Mouse (Mus musculus) intestine, embryonic 15.5 days (tissue): ENCODE data around the gene Snta1. TPM values are rescaled to one million over a fixed set of nuclear protein-coding genes. Genes with fewer than 3 reads are reported as not detected.
"Not testable (repeated sequence)": the region's sequence is repeated elsewhere in the genome, so short reads cannot be mapped to it uniquely, and the experiment has no call there.

ENCODE experiments used
- ATAC-seq: fragments of 200-750 bp; cut with Nextera tagmentation; 2 replicates; pipeline ENCODE4 v1.8.0; 2017; ENCODE audit warnings: moderate TSS enrichment, moderate library complexity
- H3K27ac ChIP-seq: fragments of 300-500 bp; sonication (generic); 2 replicates; pipeline ENCODE4 v1.5.1; 2015; ENCODE audit warnings: mild to moderate bottlenecking, inconsistent platforms
- H3K27me3 ChIP-seq: fragments of 300-500 bp; sonication (generic); replicated peaks from 2 replicates; pipeline ENCODE4 v1.6.1; 2015; ENCODE audit warnings: inconsistent platforms
- H3K36me3 ChIP-seq: fragments of 300-500 bp; sonication (generic); 2 replicates; pipeline ENCODE4 v1.6.1; 2015; ENCODE audit warnings: inconsistent platforms
- H3K4me1 ChIP-seq: fragments of 300-500 bp; sonication (generic); replicated peaks from 2 replicates; pipeline ENCODE4 v1.6.1; 2015; ENCODE audit warnings: inconsistent platforms
- H3K4me2 ChIP-seq: fragments of 300-500 bp; sonication (generic); replicated peaks from 2 replicates; pipeline ENCODE4 v1.6.1; 2015; ENCODE audit warnings: mild to moderate bottlenecking, inconsistent platforms
- H3K4me3 ChIP-seq: fragments of 300-500 bp; sonication (generic); replicated peaks from 2 replicates; pipeline ENCODE4 v1.5.1; 2015; ENCODE audit warnings: inconsistent platforms
- H3K9ac ChIP-seq: fragments of 300-500 bp; sonication (generic); 2 replicates; pipeline ENCODE4 v1.6.1; 2015; ENCODE audit warnings: inconsistent platforms
- H3K9me3 ChIP-seq: fragments of 300-500 bp; sonication (generic); 2 replicates; pipeline ENCODE4 v1.6.1; 2016; ENCODE audit warnings: inconsistent platforms
- WGBS: fragments of 180-500 bp; shearing (Covaris S2); methylation state at CpG from one replicate; pipeline ENCODE4 v1.1.7; 2015; 5-methylcytosine and 5-hydroxymethylcytosine counted together
- polyA plus RNA-seq: library from polyadenylated mRNA; unstranded; fragments of >200 nt; fragmentation: Nextera tagmentation; extraction: Ambion mirVana; gene quantifications from 2 replicates; pipeline ENCODE4 v1.2.1, GENCODE M21; 2015

Gene Snta1
- polyA plus RNA-seq, 1 experiment from 2014 or later = 5.0 TPM

DNA sequence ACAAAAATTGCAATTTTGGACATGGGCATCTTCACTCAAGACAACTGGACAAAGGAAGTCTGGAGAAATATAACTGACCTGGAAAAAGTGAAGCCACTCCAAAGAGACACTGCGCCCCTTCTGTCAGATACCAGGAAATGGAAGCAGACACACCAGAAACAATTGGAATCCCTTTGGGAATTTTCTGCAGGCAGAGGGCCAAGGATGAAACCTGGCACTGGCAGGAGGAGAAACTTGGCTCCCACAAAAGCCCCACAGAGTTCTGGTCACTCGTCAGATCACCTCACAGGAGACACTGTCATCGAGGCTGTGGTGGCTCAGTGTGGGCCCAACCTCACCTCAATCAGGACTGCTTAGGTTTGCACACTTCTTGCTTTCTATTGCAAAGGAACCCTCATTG is 13.3 kb downstream of the Snta1 start:
- Histone ChIP-seq H3K4me3 (no peak overlapping the region), H3K27ac (no peak overlapping the region), H3K4me2 (no peak overlapping the region), H3K9ac (no peak overlapping the region), H3K36me3 (no peaks in the 10 kb centered on the region), H3K4me1 (peaks cover 9% of the 10 kb centered on the region; the same call in 1 of the 2 replicates), H3K27me3 (no peaks in the 10 kb centered on the region), H3K9me3 (no peaks in the 10 kb centered on the region)
- ATAC-seq = no peak
- WGBS = 78% methylated on average over 3 of the region's 3 CpGs

- WGBS = 68% methylated on average over 11 of the region's 11 CpGs
- Histone ChIP-seq H3K27ac (peak overlapping the region; percentile 22; the same call in 1 of the 2 replicates), H3K27me3 (no peaks in the 10 kb centered on the region), H3K4me3 (no peak overlapping the region), H3K36me3 (no peaks in the 10 kb centered on the region), H3K9me3 (no peaks in the 10 kb centered on the region), H3K4me2 (no peak overlapping the region), H3K4me1 (peaks cover 9% of the 10 kb centered on the region; the same call in 1 of the 2 replicates), H3K9ac (no peak overlapping the region)
- peak; percentile 91 for ATAC-seq
Measured at GRCm38 (mm10) chr2:154390180-154390964, 17.5 kb downstream of the Snta1 start.

GRCm38 (mm10) chr2:154379103-154379502 is 28.8 kb downstream of the Snta1 start:
- 87% methylated on average over 7 of the region's 7 CpGs for WGBS
- no peak for ATAC-seq
- Histone ChIP-seq H3K27ac (no peak overlapping the region), H3K4me1 (no peaks in the 10 kb centered on the region), H3K36me3 (no peaks in the 10 kb centered on the region), H3K4me3 (no peak overlapping the region), H3K9me3 (no peaks in the 10 kb centered on the region), H3K4me2 (no peak overlapping the region), H3K27me3 (no peaks in the 10 kb centered on the region), H3K9ac (no peak overlapping the region)

DNA sequence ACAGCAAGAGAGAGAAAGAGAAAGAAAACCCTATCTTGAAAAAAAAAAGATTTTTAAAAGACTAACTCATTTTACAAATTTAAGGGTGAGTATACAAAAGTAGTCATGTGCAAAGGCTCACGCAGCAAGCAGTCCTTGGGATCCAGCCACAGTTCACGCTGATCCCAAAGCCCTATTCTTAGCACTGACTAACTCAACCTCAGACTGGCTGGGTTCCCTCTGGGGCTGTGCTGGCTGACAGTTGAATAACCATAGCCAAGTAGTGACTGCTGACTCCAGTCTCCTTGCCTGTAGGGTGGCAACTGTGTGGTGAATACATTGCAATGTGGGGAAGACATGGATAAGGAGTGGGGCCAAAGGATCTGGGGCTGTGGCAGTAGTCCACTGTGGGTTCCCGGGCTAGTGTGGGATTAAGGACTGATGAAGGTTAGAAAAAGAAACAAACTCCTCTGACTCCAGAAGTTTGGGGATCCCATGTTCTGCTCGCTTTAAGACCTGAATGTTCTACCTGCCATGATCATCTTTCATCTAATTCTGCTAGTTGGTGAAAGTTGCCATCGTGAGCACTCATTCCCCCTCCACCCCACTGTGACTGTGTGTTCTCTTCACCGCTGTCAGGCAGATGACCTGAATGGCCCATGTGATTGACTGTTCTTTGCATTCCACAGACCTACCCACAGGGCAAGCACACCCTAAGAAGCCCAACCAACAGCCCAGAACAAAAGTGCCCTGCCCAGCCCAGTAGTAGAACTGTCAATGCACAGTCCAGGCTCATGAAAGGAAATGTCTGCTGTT is 32.9 kb downstream of the Snta1 start:
- Histone ChIP-seq H3K36me3 (no peaks in the 10 kb centered on the region), H3K4me2 (no peak overlapping the region), H3K4me1 (0 out of 2 replicates have a peak, but pooled peaks cover 3% of the 10 kb centered on the region), H3K9me3 (no peaks in the 10 kb centered on the region), H3K27ac (no peak overlapping the region), H3K27me3 (no peaks in the 10 kb centered on the region), H3K9ac (no peak overlapping the region), H3K4me3 (no peak overlapping the region)
- no peak for ATAC-seq
- 80% methylated on average over 6 of the region's 6 CpGs for WGBS

- Histone ChIP-seq H3K27me3 (no peaks in the 10 kb centered on the region), H3K36me3 (no peaks in the 10 kb centered on the region), H3K27ac (no peak overlapping the region), H3K4me2 (no peak overlapping the region), H3K9me3 (no peaks in the 10 kb centered on the region), H3K4me3 (no peak overlapping the region), H3K9ac (no peak overlapping the region), H3K4me1 (0 out of 2 replicates have a peak, but pooled peaks cover 3% of the 10 kb centered on the region)
- no peak for ATAC-seq
- WGBS = 53% methylated on average over 6 of the region's 6 CpGs
Measured at GRCm38 (mm10) chr2:154373961-154374632, 33.8 kb downstream of the Snta1 start.

- 9% methylated on average over 9 of the region's 9 CpGs for WGBS
- Histone ChIP-seq H3K4me3 (peak within 1 kb of the TSS; percentile 65), H3K4me2 (peak within 1 kb of the TSS; percentile 69), H3K9me3 (no peaks in the 10 kb centered on the region), H3K36me3 (no peaks in the 10 kb centered on the region), H3K27me3 (no peaks in the 10 kb centered on the region), H3K9ac (peak within 1 kb of the TSS; percentile 85), H3K27ac (peak within 1 kb of the TSS; percentile 92), H3K4me1 (0 out of 2 replicates have a peak, but pooled peaks cover 3% of the 10 kb centered on the region)
- ATAC-seq = peak; percentile 52
Measured at GRCm38 (mm10) chr2:154372842-154373500, 34.9 kb downstream of the Snta1 start, which contains the start of gene Cdk5rap1. Cdk5rap1 (minus strand) TSS chr2:154373010.

GRCm38 (mm10) chr2:154372151-154372829 is 35.6 kb downstream of the Snta1 start:
- Histone ChIP-seq H3K4me3 (peak overlapping the region; percentile 65), H3K9me3 (no peaks in the 10 kb centered on the region), H3K36me3 (no peaks in the 10 kb centered on the region), H3K27me3 (no peaks in the 10 kb centered on the region), H3K9ac (peak overlapping the region; percentile 85), H3K27ac (peak overlapping the region; percentile 92), H3K4me1 (0 out of 2 replicates have a peak, but pooled peaks cover 3% of the 10 kb centered on the region), H3K4me2 (peak overlapping the region; percentile 69)
- ATAC-seq = peak; percentile 93
- under 1% methylated on average over 42 of the region's 42 CpGs for WGBS

DNA sequence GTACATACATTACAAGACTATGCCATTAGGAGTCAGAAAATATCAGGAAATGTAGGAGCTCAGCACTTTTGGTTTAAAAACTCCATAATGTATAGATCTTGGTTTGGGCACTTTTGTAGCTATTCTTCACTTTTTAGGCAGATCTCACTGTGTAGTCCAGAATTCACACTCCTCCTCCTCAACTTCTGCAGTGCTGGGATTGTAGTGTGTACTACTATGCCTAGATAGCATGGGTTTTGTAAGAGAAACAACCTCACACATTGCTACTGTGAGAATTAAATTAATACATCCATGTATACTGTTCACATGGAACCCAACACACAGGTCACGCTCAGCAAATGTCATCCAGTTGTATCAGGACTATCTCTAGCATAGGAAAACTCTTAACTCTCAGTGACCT is 40.4 kb downstream of the Snta1 start:
- 96% methylated on average over 1 of the region's 1 CpGs for WGBS
- no peak for ATAC-seq
- H3K4me2 ChIP-seq = no peak overlapping the region
- no peak overlapping the region for H3K4me3 ChIP-seq
- H3K36me3 ChIP-seq = peaks cover 11% of the 10 kb centered on the region
- H3K9ac ChIP-seq = no peak overlapping the region
- no peaks in the 10 kb centered on the region for H3K9me3 ChIP-seq
- H3K27ac ChIP-seq = no peak overlapping the region
- H3K27me3 ChIP-seq = no peaks in the 10 kb centered on the region
- H3K4me1 ChIP-seq = no peaks in the 10 kb centered on the region

GRCm38 (mm10) chr2:154354000-154354425 is 53.9 kb downstream of the Snta1 start:
- H3K9me3 ChIP-seq, H3K9ac ChIP-seq, H3K27me3 ChIP-seq, H3K27ac ChIP-seq, H3K4me1 ChIP-seq, H3K36me3 ChIP-seq: not testable (repeated sequence)
- Histone ChIP-seq H3K4me3 (peak overlapping the region; percentile 33), H3K4me2 (peak overlapping the region; percentile 33)
- peak; percentile 53; the same call in 1 of the 2 replicates for ATAC-seq
- 76% methylated on average over 16 of the region's 19 CpGs for WGBS

DNA sequence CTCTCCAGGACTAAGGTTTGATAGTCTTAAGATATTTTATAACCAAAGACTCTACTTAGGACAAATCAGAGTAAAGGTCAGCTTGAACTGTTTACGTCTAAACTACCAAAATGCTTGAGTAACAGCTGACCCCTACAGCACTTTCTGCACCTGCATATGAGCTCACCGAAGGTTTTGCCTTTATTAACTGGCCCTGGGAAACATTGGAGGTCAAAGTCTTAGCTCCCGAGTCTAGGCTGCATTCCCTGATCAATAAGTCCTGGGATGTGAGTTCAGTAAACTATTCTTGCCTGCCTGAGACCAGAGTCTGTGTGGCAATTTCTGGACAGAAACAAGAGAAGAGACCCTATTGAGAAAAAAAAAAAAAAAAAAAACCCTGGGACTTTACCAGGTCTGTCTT is 59.7 kb downstream of the Snta1 start:
- no peak overlapping the region for H3K9ac ChIP-seq
- no peak overlapping the region for H3K4me2 ChIP-seq
- H3K4me1 ChIP-seq = no peaks in the 10 kb centered on the region
- H3K27ac ChIP-seq = no peak overlapping the region
- no peak for ATAC-seq
- WGBS = 88% methylated on average over 3 of the region's 3 CpGs
- no peaks in the 10 kb centered on the region for H3K27me3 ChIP-seq
- no peak overlapping the region for H3K4me3 ChIP-seq
- H3K9me3 ChIP-seq = no peaks in the 10 kb centered on the region
- H3K36me3 ChIP-seq = peaks cover 8% of the 10 kb centered on the region

DNA sequence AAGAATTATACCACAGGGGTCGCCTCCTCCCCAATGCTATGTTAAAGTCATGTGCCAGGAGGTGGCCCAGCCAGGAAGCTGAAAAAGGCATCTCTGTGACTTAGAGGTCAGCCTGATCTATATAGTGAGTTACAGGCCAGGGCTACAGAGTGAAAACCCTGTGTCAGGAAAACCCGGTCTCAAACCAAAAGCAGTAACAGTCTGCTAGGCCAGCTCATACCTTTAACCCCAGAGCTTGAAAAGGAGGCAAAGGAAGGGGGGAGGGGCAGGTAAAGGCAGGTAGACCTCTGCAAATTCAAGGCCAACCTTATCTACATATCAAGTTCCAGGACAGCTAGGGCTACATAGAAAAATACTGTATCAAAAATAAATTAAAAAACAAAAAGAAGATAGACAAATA is 68.5 kb downstream of the Snta1 start:
- Histone ChIP-seq H3K4me3 (no peak overlapping the region), H3K9me3 (no peaks in the 10 kb centered on the region), H3K36me3 (0 out of 2 replicates have a peak, but pooled peaks cover 3% of the 10 kb centered on the region), H3K27ac (no peak overlapping the region), H3K9ac (no peak overlapping the region), H3K4me1 (no peaks in the 10 kb centered on the region), H3K27me3 (no peaks in the 10 kb centered on the region), H3K4me2 (no peak overlapping the region)
- 62% methylated on average over 2 of the region's 2 CpGs for WGBS
- ATAC-seq = no peak
